Mouse (Mus musculus): Measurements from ENCODE around the gene Ggt6.

Gene Ggt6

DNA sequence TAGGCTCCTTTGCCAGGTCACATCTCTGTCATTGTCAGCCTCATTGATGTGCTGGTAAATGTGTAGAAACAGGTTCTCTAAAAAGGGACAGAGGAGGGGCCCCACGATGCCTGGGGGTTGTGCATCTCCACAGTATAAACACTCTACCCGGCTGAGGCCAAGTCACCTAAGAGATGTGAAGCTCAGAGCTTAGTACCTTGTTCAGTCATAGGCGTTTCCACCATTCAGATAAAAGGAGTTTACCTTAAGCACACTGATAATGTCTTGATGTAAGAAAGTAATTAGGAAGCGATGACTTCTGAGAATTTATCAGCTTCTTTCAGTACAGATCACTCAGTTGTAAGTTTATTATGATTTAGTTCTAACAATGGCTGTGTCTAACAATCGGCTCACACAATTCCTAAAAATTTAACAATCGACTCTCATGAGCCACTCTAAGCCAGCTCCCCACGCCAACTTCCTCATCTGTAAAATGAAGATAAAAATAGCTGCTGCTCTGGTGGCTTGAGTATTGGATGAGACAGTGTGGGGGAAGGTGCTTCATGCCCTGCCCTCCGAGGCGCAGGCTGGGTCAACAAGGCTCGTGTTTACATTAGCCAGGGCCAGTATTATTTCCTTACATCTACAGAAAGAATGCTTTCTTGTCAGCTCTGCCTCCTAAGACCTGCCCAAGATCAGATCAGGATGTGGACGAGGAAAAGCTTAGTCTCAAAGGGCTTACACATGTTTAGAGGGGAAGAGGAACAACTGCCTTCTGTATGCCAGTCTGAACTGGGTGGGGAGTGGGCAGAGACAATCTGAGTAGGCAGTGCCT is 31.6 kb downstream of the Ggt6 start:
- in situ Hi-C loops (cut with MboI, MseI), result no loop called here

DNA sequence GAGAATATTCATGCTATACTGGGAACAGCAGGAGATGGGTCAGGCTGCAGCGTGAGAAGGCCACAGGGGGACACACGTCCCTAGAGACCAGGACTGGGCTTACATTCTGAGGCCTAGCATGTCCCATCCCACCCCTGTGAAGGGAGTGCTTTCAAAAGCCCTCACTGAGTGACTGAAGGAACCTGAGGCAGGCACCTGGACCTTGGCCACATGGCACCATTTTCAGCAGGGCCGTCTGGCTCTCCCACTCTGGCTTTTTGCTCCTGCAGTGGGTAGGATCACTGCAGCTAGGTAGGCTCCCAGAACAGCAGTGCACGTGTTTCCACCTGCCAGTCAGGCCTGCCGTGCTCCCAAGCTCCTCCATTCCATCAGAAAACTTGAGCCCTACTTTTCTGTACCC is 33.2 kb downstream of the Ggt6 start:
- in situ Hi-C loops (cut with MboI, MseI), result no loop called here

DNA sequence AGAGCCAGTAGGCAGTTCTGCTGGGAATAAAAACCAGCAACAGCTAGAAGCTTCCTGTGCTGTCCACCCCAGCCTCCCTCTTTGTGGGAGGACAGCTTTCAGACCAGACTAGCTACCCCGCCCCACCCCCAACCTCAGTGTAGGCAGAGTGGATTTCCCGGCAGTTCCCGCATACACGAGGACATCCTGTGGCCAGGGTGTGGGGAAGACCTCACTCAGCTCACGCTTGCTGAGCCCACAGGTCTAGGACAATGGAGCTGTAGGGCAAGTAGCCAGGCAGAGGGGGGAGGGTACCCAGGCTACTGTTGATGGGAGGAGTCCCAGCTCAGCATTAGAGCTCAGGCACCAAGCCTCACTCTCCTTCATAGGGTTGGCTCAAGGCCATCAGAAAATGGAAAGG is 33.9 kb downstream of the Ggt6 start:
- in situ Hi-C loops (cut with MboI, MseI), result no loop called here

- in situ Hi-C loops (cut with MboI, MseI), result no loop called here
Measured at GRCm38 (mm10) chr11:72470004-72470403, 34.7 kb downstream of the Ggt6 start.

GRCm38 (mm10) chr11:72471381-72471780 is 36.1 kb downstream of the Ggt6 start:
- in situ Hi-C loops (cut with MboI, MseI), result no loop called here

DNA sequence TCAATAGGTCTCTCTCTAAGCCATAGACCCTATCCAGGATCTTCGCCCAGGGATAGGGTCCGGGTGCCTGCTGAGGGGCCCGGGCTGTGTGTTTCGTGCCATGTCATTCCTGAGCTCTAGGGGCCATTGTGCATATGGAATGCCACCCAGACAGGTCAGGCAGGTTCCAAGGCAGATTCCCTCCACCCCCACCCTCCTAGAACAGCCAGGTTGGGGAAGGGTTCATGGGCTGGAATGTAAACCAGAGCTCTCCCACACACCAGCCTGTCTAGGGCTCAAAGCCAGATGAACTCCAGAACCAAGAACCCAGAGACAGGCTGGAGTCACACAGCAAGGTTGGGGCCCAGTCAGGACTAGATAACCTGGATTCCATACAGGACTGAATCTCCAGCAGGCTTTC is 38.2 kb downstream of the Ggt6 start:
- in situ Hi-C loops (cut with MboI, MseI), result no loop called here

GRCm38 (mm10) chr11:72474926-72475325 is 39.6 kb downstream of the Ggt6 start:
- in situ Hi-C loops (cut with MboI, MseI), result no loop called here

- in situ Hi-C loops (cut with MboI, MseI), result no loop called here
Measured at GRCm38 (mm10) chr11:72475408-72475807, 40.1 kb downstream of the Ggt6 start.

DNA sequence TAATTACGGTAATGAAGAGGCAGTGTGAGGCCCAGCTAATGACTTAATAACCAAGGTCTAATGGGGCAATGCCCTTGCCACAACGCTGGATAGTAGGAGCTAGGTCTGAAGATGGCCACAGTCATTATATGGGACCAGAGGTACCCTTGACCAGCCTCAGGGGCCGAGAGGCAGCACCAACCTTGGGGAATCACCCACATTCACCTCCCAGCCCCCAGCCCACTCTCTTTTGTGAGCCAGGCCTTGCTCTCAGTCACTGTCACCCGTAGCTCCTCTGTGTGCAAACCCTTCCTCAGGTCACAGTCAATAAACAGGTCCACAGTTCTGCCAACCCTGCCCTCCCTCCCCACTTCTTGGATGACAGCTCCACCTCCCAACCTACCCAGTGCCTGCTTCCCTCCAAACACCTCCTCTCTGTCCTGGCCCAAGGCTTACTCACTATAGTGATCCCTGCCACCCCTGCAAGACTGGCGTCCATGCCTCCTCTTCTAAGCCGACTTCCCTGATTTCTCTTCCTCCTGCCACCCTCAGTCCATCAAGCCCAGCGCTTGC is 40.8 kb downstream of the Ggt6 start:
- in situ Hi-C loops (cut with MboI, MseI), result no loop called here

DNA sequence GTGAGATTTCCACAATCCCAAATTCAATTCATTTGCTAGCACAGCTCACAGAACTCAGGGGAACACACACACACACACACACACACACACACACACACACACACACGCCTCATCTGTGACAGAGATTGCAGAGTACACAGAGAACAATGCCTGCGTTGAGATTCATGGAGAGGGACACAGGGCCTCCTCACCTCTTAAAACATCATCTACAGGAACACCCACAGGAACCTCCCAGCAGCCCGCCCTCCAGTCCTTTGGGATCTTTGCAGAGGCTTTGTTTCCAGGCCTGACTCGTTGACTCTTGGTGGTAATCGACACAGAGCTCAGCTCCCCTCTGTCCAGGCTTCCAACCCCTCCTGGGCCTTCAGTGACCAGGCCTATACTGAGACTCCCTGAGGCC is 41.9 kb downstream of the Ggt6 start:
- in situ Hi-C loops (cut with MboI, MseI), result no loop called here

DNA sequence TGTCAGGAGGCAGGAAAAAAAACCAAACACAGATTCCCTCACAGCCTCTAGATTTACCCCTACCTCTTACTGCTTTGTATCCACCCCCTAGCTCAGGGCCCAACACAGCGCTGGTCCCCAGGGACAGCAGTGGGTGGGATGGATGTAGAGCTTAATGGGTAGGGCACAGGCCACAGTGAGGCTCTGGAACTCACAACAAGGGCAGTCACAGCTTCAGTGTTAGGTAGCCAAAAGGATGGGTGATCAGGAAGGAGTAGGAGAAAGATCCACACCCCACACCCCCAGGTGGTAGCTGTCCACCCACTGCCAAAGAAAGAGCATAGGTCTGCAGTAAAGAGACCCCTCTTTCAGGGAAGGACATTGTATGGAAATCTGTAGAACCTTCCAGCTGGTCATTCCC is 42.3 kb downstream of the Ggt6 start:
- in situ Hi-C loops (cut with MboI, MseI), result no loop called here

GRCm38 (mm10) chr11:72478228-72478627 is 42.9 kb downstream of the Ggt6 start:
- in situ Hi-C loops (cut with MboI, MseI), result no loop called here

GRCm38 (mm10) chr11:72479499-72479898 is 44.2 kb downstream of the Ggt6 start:
- in situ Hi-C loops (cut with MboI, MseI), result no loop called here

GRCm38 (mm10) chr11:72481313-72481712 is 46.0 kb downstream of the Ggt6 start:
- in situ Hi-C loops (cut with MboI, MseI), result no loop called here

GRCm38 (mm10) chr11:72481952-72482351 is 46.6 kb downstream of the Ggt6 start:
- in situ Hi-C loops (cut with MboI, MseI), result no loop called here

DNA sequence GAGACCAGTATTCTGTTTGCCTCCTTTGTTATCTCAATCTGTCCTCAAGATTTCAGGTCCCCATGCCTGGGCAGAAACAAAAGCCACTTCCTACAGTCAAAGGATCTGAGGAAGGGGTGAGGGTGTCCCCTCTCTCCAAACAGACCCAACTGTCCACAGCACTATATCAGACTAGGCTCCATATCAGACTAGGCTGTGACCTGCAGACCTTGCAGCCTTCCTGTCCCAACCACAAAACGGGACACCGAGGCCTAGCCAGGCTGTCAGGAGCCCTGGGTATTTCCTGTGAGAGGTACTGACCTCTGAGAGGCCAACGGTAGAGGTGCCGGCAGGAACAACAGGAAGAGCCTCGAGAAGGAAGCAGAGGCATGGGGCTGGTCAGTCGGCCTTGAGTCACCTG is 49.2 kb downstream of the Ggt6 start:
- in situ Hi-C loops (cut with MboI, MseI), result no loop called here

DNA sequence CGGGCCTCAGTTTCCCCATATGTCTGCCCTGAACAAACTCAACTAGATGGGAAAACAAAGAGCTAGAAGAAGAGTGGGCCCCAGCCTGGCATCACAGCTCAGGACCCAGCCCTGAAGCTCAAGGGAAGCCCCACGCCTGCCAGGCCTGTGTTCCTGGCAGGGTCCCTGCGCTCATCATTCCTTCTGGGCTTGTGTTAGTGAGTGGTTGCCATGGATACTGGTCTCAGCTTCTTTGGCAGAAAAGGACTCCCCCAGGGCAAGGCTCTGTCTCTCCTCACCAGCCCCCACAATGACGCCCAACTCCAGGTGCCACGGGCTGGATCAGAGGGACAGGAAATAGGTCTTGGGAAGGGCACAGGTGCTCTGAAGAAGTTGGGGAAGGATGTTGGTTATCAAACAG is 49.8 kb downstream of the Ggt6 start:
- in situ Hi-C loops (cut with MboI, MseI), result no loop called here

GRCm38 (mm10) chr11:72485960-72486359 is 50.6 kb downstream of the Ggt6 start:
- in situ Hi-C loops (cut with MboI, MseI), result no loop called here

- in situ Hi-C loops (cut with MboI, MseI), result no loop called here
Measured at GRCm38 (mm10) chr11:72487171-72487570, 51.8 kb downstream of the Ggt6 start.

- in situ Hi-C loops (cut with MboI, MseI), result no loop called here
Measured at GRCm38 (mm10) chr11:72487739-72488138, 52.4 kb downstream of the Ggt6 start.

All from T-helper 17 cell (primary cell).